Mouse (Mus musculus) testis, adult 10 weeks (tissue): ENCODE data around the gene Tspan12. TPM values are rescaled to one million over a fixed set of nuclear protein-coding genes. Genes with fewer than 3 reads are reported as not detected.

Source experiments
- polyA plus RNA-seq: library from polyadenylated mRNA; stranded (reverse); fragments of 350-450 nt; fragmentation: Illumina TruSeq; extraction: RNeasy Lipid Tissue Mini Kit (QIAGEN cat#74804); gene quantifications from one replicate; pipeline ENCODE4 v1.2.3, GENCODE M21; 2014; ENCODE audit warnings: low read depth, low replicate concordance

Tspan12 gene
- polyA plus RNA-seq: 6.6 TPM

DNA sequence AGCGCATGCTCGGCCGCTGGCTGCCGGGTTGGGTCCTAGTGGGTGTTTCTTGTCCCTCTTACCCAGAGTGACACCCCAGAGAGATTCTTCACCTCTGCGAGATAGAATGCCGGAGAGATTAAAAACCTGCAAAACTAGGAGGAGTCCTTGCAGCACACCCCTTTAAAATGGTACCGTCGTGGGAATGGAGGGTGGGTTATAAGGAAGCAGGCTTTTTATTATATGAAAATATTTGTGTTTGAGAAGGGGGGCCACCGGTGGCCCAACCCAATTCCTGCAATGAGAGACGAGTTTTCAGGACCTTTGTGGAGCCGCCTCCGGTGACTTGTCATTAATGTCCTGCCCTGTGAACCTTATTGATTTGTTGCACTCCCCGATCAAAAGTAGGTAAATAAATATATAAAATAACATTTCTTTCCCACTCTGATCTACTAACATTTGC lies at the start of gene Tspan12:
TSS of gene Tspan12 (minus strand) at position 172 of the 442 bp plus-strand sequence.

Other genes starting within 250 kb of the Tspan12 start
- 79.8 TPM for gene Ing3, start 97.1 kb upstream of the Tspan12 start, polyA plus RNA-seq
- 7.1 TPM for gene Cped1, start 133.4 kb upstream of the Tspan12 start, polyA plus RNA-seq